Mouse (Mus musculus): ENCODE results near the gene Pigs. TPM values are rescaled to one million over a fixed set of nuclear protein-coding genes. Genes with fewer than 3 reads are reported as not detected.

Pigs gene
- total RNA-seq, 2 experiments from 2014 or later = 75.0 to 75.9 TPM

DNA sequence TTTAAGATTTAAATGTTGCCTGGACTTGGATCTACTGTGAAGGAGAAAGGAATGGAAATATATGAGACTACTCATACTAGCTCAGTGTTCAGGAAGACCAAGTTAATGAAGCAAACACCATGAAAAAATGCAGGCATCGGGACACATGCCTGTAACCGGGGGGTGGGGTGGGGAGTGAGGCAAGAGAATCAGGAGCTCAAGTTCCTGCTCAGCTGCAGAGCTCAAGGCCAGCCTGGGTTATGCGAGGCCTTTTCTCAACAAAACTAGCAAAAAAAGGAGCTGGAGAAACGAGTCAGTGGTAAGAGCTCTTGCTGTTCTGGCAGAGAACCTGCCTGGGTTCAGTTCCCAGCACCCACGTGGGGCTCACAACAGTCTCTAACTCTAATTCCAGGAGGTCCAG, 5.8 kb downstream of the Pigs start:
- no peak for DNase-seq (ENCODE audit: low spot score in 2 of 2)

DNA sequence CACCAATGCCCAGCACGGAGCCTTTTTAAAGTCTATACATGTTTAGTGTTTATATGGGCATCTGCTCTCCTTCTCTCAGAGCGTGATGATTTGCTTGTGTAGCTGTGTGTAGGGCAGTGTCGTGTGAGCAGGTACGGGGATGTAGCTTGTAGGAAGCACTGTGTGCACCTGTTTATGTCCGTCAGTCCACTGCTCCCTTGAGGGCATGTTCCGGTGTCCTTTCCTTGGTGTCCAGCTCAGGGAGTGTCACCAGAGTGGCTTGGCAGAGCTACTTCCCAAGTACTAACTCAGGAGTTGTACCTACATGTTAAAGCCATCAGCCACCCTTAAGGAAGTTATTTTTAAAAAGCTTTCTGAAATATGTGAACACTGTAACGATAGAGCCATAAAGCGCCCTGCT, 8.8 kb downstream of the Pigs start:
- no peak for DNase-seq (ENCODE audit: low spot score in 2 of 2)

DNA sequence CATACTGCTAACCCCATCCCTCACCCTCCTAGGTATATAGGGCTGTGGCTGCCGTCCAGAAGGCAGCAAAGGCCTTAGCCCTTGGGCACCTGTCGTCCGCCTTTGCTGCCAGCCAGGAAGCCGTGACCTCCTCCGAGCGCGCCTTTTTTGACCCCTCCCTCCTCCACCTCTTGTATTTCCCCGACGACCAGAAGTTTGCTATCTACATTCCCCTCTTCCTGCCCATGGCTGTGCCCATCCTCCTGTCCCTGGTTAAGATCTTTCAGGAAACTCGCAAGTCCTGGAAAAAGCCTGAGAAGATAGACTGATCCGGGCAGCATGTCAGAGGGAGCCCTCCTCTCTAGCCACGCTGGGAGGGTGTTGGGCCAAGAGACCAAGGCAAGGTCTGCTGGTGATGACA, 13.5 kb downstream of the Pigs start:
- no peak for DNase-seq (ENCODE audit: low spot score in 2 of 2)

DNA sequence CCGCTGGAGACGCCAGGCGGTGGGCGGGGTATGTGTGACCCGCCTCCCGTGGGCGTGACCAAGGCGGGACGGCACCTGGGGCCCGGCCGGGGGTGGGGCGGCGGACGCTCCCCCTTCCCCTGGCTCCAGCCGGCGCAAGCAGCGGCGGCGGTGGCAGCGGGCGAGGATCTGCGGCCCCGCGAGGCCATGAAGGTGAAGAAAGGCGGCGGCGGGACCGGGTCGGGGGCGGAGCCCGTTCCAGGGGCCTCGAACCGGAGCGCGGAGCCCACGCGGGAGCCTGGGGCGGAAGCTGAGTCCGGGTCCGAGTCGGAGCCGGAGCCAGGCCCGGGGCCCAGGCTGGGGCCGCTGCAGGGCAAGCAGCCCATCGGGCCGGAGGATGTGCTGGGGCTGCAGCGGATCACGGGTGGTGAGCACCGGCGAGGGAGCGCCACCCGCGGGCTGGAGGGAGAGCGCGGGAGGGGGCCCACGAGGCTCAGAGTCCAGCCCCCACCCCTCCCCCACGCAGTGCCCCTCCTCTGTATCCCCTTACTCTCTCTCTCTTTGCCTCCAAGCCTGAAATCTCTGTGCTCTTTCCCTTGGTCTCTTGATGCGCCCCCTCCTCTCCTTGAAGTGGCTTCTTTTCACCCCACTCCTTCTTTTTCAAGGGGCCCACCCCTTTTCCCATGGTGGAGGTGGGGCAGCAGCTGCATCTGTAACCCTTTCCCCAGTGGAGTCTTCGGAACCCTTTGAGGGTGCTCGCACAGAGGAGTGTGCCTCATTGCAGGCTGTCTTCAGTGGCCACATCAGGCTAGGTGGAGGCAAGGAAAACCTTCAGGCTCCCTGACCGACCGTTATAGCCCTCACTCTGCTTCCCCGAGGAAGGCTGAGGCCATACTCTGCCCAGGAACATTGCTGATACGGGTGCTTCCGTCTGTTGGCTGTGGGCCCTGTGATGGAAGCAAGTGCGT, 15.4 kb downstream of the Pigs start, which contains the start of gene Unc119:
TSS of gene Unc119 (plus strand) at position 102 of the 947 bp plus-strand sequence.
- DNase-seq (ENCODE audit: low spot score in 2 of 2) = peak; percentile 66 to 83

DNA sequence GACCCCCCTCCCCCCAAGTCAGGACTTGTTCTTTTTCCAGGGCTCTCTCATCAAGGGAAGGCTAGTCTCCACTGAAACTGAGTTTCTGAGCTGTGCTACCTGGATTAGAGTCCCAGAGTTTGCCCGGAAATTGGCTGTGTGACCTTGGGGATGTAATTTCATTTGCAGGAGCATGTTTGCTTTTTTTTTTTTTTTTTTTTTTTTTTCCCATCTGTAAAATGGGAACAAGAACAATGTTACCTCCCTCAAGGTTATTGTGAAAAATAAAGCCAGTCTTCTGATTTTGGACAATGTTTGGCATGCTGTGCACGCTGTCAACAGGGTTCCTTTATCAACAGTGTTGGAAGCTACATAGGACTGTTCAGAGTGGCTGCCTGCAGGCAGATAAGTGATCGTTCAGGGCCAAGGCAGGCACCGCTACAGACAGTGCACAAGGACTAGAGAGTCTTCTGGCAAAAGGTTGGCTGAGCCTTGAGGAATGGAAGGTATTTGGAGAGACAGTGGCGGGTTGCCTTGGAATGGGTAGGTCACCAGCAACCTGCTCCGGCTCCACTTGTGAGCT, 16.2 kb downstream of the Pigs start:
- DNase-seq (ENCODE audit: low spot score in 2 of 2) = no peak

DNA sequence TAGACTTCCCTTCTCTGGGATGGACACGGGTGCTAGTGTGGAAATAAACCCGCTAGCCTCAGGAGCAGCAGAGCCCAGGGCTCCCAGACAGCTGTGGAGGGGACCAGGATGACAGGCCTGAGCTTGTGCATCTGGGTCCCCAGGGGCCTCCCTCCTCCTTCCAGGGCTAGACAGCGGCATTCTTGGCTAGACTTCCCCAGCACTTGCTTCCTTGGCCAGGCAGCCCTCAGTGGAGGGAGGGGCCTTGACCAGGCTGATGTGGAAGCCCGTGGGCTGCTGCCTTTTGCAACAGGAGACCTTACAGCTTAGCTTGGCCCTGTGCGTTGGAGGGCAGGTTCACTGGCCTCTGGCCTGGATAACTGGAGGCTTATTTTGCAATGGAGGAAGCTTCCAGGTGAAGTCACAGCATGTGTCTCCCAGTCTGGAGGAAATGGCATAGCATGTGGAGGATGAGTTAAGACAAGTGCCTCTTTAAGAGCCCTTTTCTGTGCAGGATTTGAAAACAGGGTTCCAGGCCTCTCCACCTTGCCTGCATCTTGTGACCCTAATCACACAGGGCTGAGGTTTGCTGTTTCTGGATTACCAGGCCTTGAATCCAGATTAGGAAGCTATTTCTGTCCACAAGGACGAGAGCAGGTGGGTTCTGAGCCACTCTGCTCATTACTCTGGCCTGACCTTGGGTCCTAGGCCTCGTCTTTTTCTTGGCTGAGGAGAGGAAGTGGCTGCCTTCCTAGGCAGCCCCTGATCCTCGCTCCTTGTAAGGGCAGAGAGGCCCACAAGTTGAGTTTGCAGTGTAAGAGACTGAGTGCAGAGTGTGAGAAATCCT, 16.9 kb downstream of the Pigs start:
- DNase-seq (ENCODE audit: low spot score in 2 of 2) = no peak

DNA sequence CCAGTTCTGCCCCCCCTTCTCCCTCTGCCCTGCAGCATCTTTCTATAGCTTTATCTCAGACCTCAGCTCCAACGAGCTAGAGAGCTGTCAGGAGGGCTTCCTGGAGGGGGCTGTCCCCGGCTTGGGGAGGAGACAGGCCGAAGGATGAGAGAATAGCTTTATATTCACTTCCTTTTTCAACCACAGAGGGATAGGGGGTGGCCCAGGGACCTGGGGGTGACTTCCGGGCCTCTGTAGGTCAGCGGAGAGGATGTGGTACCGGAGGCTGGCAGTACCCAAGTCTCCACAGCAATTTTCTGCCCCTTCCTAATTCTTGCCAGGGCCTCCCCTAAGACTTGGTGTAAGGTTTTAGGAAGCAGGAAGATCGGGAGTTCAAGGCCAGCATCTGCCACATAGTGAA, 17.6 kb downstream of the Pigs start:
- no peak for DNase-seq (ENCODE audit: low spot score in 2 of 2)

DNA sequence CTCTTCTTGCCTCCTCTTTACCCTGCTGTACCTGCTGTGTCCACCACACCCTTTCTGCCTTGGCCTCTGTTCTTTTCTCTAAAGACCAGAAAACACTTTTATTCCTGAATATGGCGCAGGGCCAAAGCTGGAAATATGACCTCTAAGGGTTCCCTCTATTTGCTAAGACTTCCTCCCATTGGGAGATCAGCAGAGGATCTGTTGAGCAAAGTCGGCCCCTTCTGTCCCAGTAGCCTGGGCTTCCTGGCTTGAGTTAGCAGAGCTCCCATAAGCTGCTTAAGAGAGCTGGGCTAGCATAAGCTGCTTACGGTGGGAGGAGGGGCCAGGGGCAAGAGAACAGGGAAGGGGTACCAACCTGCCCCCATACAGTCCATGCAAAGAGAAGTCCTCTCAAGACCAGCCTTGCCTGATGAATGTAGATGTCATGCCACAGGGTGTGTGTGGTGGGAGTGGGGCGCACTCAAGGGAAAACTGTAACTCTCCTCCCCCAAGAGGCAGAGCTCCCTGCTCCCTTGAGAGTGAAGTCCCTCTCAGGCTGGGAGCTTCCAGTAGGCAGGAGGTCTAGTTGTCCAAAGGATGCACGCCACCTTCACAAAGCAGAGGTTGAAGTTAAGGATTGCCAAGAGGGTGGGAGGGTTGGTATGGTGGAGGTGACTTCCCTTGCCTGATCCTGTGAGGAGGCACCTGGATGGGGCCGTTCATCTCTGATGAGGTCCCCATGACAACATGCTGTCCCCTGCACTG, 18.3 kb downstream of the Pigs start:
- DNase-seq (ENCODE audit: low spot score in 2 of 2) = no peak

DNA sequence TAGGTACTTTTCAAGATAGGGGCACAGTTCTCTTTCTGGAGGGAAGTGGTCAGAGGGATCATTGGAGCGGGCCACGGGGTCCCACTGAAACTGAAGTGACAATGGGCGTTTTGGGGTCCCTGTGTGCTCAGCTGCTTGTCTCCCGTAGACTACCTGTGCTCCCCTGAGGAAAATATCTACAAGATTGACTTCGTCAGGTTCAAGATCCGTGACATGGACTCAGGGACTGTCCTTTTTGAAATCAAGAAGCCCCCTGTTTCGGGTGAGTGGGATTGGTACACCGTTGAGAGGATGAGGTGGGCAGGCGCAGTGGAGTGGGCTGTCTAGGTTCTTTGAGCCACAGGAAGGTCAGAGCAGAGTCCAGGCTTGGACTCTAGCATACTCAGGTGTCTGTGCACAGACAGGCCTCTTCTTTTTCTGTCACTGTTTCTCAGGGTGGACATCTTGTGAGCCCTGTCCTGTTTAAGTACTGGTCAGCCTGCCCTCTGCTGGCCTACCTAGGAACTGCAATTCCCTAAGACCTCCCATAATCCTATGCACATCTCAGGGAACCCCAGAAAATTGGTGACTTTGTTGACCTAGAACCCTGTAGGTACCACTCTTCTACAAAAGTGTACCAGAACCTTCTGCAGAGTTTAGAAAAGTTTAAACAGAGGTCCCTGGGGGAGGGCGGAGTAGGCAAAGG, 19.0 kb downstream of the Pigs start:
- DNase-seq (ENCODE audit: low spot score in 2 of 2) = peak; percentile 77 to 78

DNA sequence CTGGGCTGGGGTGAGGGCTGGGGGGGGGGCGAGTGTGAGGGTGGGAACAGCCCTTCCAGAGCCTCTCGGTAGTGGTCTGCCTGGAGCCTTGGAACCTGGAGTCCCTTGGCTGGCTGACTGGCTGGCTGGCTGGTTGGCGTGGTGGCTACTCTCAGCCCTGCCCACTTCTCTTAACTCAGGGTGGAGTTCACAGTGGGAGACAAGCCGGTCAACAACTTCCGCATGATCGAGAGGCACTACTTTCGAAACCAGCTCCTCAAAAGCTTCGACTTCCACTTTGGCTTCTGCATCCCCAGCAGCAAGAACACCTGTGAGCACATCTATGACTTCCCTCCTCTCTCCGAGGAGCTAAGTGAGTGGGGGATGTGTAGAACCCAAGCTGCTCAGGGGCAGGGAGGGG, 19.7 kb downstream of the Pigs start:
- no peak for DNase-seq (ENCODE audit: low spot score in 2 of 2)

DNA sequence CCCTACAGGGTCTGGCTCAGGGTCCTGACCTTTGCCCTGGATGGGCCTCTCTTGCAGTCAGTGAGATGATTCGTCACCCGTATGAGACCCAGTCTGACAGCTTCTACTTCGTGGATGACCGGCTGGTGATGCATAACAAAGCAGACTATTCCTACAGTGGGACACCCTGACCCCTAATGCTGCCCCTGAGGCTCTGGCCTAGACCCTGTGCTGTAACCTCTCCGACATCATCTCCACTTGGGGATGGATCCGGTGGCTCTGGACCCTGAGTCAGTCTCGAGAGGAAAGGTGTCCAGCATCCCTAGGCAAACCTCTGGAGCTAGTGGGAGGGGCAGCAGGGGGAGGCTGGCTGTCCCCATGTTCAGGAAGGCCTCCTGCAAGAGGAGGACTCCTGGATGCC, 20.3 kb downstream of the Pigs start:
- no peak for DNase-seq (ENCODE audit: low spot score in 2 of 2)

DNA sequence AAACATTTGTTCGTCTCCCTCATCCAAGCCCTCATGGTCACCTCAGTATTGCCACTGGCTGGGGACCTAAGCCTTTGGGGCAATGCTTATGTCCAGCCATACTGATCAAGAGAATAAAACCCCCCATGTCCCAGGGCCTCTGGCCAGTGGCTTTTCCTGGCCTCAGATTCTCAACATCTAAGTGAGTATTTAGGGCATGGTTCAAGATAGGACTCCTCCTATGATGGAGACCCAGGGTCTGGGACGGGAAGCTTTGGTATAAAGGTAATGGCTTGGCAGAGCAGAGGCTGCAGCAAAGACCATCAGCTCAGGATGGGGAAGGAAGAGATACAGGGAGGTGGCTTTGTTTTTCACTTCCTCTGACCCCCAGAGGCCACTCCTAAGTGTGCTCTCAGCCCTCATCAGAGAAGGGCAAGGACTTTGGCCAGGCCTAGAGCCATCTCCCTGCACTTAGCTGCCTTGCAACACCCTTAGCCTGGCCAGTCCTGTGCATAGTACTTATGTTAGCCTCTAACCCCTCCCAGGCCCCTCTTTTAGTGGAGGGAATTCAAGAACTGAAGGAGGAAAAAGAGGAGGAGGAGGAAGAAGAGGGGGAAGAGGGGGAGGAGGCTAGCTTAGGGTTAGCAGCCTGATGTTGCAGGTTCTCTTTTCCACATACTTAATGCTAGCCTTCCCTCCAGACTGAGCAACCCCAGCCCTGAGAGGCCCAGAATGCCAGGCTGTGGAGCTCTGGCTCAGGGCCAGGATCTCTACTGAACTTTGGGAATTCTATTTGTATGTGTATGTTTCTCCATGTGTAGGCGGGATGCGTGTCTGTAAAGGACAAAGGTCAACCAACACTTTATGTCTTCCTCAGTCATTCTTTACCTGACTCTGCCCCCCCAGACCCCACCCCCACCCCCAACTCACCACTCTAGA, 21.5 kb downstream of the Pigs start:
- DNase-seq (ENCODE audit: low spot score in 2 of 2) = no peak

DNA sequence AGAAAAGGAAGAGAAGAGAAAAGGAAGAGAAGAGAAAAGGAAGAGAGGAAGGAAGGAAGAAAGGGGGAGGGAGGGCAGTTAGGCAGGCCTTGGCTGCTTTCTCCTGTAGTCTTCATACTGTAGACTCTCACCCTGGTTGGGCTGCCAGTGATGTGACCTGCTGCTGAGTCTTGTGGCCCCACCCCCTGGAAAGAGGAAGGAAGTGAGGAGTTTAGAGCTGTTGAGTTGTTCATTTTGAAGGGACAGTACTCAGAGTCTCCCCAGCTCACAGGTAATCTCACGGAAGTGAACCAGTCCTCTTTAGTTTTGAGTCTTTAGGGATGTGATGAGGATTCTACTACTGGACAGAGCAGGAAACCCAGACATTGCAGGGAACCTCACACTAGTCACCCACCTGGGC, 24.9 kb downstream of the Pigs start:
- no peak for DNase-seq (ENCODE audit: low spot score in 2 of 2)

DNA sequence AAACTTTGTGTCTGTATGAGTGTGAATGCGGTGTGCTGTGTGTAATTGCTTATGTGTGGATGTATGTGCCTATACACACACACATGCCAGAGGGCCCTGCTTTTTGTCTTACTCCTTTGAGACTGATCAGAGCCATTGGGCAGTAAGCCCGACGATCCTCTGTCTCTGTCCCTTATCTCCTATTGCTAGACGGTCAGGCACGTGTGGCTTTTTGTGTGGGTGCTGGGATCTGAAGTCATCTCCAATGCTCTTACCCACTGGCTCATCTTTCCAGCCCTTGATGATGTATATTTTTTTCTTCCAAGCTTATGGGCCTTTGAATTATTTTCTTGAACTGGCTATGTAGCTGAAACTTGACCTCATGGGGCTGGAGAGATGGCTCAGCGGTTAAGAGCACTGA, 26.7 kb downstream of the Pigs start:
- DNase-seq (ENCODE audit: low spot score in 2 of 2) = no peak

DNA sequence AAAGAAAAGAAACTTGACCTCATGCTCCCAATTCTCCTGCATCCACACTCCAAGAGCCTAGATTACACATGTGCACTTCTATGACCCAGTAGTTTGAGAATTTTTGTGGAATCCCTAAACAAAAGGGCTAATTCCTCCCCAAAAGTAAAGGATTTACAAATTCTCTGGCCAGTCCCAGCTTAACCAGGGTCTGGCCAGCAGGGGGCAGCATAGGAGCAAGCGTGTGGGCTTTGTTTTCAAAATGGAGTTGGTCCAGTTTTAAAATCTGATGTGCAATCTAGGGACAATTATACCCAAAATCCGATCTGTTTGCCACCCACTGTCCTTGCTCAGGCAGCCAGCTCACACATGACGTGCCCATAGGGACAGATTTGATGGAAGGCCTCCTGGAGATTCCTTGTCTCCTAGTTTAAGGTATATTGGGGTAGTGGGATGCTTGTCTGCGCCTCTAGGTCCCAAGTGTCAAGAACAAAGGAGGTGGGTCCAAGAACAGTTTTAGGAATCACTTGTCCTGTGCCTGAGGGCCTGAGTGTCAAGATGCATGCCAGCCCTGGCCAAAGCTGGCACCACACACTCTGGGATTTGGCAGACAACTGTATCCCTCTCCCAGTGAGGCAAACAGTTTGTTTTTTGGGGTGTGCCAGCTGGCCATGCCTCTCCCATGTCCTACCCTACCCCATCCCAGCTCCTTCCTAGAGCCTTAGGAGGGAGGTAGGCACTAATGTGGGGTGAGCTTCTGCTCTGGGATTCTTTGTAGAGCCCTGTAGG, 27.4 kb downstream of the Pigs start:
- peak; percentile 83 to 84 for DNase-seq (ENCODE audit: low spot score in 2 of 2)

DNA sequence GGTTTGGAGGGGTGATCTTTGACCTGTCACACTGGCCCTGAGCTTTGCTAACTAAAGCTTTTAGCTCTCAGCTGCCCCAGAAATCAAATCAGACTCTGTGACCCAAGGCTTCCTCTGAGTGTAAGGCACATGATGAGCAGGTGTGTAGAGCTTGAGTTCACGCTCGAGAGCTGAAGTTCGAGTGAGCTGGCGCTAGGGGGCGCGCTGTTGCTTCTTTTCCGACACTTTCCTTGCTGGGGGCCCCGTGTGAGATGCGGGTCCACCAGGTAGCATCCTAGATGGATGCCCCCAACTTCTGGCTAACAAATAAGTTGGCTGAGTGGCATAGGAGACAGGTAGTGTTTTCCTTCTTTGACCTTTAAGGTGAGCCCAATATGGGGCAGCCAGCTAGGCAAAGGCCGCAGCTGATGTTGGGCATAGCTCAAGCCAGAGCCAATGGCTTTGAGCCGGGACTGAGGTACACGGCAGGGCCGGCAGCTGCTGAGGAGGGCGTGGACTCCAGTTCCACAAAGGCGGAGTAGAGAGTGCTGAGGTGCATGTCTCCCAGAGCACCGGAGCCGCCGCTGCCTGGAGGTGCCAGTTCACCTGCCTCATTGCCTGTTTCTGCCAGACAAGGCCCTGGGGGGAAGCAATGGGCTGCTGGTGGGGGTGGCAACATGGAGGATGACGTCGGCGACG, 30.3 kb downstream of the Pigs start:
- peak; percentile 46 to 61 for DNase-seq (ENCODE audit: low spot score in 2 of 2)

DNA sequence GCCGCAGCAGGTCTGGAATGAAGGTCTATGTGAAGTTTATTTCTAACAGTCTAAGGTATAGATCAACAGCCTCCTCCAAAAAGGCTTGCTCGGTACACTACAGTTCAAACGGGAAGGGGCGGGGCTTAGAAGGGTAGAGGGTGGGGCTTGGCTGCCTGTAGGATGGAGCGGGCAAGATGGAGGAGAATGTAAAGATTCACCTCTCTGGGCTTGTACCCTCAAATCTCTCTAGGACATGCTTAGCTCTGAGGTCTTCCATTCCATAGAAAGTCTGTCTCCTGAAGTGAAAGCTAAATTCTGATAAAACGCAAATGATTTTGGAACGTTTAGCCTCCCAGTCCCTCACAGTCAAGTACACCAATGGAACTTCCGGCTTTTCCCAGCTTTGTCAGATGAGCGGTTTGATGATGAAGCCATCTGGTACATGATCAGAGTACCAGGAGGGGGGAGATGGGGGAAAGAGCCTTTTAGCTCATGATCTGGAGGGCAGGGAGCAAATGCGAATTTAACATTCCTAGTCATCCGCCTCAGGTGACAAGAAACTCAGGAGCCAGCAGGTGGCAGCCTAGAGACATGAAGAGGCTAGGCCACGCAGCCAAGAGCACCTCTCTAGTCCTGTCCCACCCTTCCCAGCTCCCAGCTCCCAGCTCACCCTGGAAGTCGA, 32.0 kb downstream of the Pigs start:
- peak; percentile 77 to 84 for DNase-seq (ENCODE audit: low spot score in 2 of 2)

DNA sequence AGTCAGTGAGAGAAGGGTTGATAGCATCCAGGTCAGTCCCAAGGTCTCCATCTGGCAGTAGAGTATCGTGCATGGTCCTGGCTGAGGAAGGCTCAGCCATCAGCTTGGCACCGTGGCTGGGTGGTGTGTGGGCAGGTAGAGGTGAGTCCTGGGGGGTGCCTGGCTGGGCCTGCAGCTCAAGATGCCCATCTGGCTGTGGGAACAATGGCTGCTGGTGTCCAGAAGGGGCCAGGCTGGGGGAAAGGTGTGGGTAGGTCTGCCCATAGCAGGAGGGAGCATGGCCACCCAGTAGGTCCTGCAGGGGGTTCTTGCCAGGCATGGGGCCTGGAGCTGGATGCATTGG, 32.5 kb downstream of the Pigs start:
- DNase-seq (ENCODE audit: low spot score in 2 of 2) = no peak

All from layer of hippocampus, postnatal 10 days (tissue).